Mouse (Mus musculus): ENCODE results near the gene Sel1l.
"Not testable (repeated sequence)": the region's sequence is repeated elsewhere in the genome, so short reads cannot be mapped to it uniquely, and the experiment has no call there.

The Sel1l gene

DNA sequence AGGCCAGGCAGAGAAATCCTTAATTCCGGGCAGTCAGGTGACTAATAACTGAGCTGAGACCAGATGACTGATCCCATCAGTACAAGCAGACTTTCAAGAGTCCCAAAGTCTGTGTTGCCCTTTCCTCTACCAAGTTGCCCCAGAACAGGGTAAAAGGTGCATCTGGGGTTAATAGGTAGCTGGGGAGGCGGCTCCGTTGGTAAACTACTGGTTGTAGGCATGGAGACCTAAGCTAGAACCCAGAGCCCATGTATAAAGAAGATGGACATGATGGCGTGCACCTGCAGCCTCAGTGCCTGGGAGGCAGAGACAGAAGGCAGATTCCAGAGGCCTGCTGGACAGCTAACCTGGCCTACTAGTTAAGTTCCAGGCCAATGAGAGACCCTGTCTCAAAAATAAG, 30.2 kb downstream of the Sel1l start:
- no peak for DNase-seq (ENCODE audit: low spot score in 2 of 2)

DNA sequence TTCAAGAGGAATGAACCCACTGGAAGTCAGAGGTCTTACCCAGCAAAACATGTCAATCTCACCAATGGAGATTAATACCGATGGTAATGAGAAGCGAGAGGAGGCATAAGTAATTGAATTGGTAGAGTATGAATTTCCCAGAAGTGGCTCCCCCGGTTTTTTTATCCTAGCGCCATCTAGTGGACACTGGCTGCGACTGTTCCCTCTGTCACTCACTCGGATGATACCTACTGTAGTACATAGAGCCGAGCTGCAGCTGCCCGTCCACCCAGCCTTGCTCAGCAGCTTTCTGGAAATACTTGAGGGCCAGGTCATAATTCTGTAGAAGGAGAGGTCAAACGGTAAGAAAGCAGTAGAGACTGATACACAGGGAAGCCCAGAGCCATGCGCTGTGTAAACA, 33.0 kb downstream of the Sel1l start:
- DNase-seq (ENCODE audit: low spot score in 2 of 2): peak; percentile 53 to 58

GRCm38 (mm10) chr12:91815552-91815951, 33.4 kb downstream of the Sel1l start:
- DNase-seq (ENCODE audit: low spot score in 2 of 2): no peak

DNA sequence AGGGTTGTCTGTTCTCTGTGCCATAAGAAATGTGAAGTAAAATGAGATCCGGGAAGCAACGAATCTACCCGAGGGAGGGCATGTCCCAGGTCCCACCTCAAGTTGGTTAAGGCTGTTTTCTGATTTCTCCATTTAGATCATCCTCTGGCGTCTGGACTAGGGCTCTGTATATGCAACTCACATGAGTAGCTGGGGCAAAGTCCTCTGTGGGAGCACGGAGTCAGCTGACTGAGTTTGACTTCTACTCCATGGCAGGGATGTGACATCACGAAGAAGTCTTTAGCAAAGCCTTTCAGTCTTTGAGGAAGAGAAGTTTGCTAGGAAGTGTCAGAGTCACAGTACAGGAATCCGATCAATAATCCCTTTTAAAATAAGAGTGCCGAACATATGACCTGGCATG, 40.0 kb downstream of the Sel1l start:
- DNase-seq (ENCODE audit: low spot score in 2 of 2): no peak

- DNase-seq (ENCODE audit: low spot score in 2 of 2): no peak
Observed at GRCm38 (mm10) chr12:91807761-91808160, 41.2 kb downstream of the Sel1l start.

DNA sequence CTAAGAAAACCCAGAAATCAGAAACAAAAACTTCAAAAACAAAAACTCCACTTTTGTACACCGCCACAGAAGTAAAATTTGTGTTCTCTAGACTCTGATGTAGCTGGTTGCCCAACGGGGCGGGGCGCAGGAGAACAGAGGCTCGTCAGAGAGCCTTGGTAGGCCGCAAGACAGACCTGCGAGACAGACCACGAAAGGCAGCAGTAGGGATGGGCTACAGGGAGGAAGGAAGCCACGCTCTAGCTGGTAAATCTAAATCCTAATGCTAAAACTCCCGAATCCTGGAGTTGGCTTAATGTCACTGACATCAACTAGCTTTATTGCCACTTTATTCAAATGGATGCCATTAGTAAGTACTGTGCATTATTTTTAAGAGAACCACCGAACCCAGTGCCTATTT, 41.9 kb downstream of the Sel1l start:
- no peak for DNase-seq (ENCODE audit: low spot score in 2 of 2)

- DNase-seq (ENCODE audit: low spot score in 2 of 2): no peak
Observed at GRCm38 (mm10) chr12:91804262-91804661, 44.7 kb downstream of the Sel1l start.

DNA sequence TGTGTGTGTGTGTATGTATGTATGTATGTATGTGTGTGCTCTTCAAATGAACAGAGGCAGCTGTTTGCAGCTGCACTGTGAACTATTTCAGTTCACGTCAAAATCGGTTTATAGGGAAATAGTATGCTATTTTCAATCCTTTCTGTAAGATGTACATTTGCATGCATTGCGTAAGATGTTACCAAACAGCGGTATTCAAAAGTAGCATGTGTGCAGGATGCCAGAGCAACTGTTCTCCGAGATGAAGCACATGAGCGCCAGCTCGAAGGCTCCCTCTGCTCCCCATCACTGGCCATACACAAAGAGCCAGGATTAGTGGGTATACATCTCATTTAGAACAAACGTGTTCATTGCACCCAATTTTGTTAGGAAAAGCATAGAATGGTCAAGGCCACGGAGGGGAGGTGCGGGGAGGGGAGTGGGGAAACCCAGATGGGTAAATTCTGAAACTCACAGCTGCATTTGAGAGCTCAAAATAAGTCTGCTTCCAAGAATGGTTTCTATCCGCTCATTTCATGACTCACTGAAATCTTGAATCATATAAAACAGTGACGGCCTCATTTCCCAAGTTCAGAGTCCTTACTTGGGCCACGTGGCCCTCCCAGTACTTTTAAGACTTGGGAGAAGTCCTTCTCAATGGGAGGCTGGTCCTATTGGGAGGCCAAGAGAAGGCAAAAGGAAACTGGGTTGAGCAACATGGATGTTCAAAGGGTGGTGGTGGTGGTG, 45.6 kb downstream of the Sel1l start:
- peak; percentile 45 to 65 for DNase-seq (ENCODE audit: low spot score in 2 of 2)

DNA sequence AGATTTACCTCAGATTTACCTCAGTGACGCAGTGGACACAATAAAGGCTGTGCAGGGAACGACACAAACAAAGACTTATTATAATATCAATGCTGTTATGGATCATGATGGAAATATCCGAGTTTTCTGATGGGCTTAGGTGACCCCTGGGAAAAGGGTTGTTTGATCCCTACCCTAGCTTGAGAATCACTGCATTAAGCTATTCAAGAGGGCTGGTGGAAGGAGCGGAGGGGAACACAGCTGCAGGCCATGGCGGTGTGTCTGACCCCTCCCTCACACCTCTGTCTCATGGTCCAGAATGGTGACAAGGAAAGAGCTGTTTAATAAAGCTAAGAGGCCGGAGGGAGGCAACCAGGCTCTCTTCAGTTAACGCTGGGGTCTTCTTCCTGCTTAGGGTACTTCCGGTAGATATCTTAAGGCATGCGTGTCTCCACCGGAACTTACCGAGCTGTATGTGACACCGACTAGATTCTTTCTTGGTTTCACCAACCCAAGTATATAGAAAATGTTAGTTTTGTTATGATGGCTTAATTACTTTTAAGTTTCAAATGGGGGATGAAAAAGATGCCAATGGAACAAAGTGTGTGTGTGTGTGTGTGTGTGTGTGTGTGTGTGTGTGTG, 46.3 kb downstream of the Sel1l start:
- DNase-seq (ENCODE audit: low spot score in 2 of 2): no peak

DNA sequence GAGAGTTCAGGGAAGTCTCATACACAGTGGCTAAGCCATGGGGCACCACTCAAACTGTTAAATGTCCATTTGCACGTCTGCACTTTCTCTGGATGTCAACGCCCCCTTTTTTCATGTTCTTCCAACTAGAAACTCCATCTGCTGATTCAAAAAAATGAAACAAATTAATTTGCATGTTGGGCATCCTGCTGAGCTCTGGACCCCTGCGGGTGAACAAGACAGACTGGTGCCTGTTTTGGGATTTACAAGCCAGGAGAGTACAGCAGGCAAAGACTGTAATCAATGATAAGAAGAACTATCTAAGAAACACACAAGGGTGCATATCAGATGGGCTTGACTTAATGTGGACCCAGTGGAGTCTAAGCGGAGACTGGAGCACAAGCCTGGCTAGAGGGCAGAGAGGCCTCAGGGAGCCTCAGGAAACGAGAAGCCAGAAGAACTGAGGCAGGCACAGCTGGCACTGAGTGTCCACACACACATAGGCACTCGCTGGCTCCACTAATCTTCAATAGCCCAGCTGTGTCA, 48.0 kb downstream of the Sel1l start:
- no peak for DNase-seq (ENCODE audit: low spot score in 2 of 2)

GRCm38 (mm10) chr12:91799821-91800335, 49.1 kb downstream of the Sel1l start:
- DNase-seq (ENCODE audit: low spot score in 2 of 2): no peak

DNA sequence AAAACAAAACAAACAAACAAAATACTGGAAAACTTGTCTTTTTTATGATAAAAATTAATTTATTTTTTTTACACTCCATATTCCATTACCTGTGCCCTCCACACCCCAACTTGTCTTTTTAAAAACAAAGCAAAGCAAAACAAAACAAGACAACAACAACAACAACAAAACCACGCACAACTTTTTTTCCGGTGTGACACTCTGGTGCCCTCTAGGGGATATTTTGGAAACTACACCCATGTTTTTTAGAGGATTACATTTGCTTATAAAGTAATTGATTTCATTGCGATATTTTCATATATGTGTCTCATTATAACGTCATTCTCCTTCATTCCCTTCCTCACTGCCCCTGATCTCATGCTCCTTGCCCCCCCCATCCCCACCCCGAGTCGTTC, 49.6 kb downstream of the Sel1l start:
- DNase-seq (ENCODE audit: low spot score in 2 of 2): no peak

DNA sequence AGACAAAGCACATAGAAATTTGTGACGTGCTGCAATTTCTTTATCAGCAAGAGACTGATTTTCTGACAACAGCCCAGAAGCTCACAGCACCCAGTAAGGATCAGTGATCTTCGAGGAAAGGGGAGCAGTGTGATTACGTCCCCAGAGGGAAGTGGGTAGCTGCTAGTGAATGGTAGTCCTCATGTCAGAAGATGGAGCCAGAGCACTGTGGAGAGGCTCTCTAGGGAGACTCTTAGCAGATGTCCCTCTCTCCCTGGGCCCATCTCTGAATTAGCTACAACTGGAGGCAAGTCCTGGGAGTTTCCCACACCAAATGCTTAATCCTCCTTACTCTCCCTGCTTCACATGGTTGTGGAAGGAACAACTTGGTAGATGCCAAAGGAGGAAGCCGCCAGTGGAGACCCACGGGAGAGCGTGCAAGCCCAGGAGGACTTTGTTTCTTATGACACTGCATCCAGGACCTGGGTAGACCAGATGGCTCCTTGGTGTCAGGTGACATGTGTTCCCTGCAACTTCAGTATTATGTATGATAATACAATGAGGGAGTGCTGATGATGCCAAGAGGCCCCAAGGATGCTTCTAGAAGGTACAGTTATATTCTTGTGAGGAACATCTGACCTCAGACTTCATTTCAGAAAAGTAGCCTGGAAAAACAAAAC, 50.1 kb downstream of the Sel1l start:
- DNase-seq (ENCODE audit: low spot score in 2 of 2): no peak

DNA sequence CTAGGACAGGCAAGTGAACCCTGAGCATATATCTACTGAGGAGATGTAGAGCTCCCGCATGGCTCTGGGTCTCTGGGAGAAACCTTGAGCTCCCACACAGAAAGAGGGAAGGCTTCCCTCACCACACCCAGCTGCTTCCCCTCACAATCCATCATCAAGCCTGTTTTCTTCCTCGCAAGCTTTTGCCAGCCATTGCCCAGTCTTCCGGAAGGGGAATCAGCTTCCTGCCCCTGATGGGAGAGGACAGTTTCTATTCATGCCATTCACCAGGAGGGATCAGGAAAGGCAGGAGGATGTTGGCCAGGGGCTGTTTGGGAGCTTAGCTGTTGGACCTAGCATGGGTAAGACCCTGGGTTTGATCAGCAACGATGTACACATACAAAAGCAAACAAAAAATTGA, 52.2 kb downstream of the Sel1l start:
- DNase-seq (ENCODE audit: low spot score in 2 of 2): no peak

DNA sequence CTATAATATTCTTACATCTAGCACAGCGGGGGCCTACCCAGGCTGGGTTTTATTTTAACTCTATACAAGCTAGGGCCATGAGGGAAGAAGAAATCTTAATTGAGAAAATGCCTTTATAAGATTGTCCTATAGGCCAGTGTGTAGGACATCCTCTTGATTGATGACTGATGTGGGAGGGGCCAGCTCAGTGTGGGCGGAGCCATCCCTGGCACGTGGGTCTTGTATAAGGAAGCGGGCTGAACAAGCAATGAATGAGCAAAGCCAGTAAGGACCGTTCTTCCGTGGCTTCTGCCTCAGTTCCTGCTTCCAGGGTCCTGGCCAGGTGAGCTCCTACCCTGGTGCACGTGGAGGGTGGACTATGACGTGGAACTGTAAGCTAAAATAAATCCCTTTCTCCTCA, 55.7 kb downstream of the Sel1l start:
- DNase-seq (ENCODE audit: low spot score in 2 of 2): no peak

- DNase-seq (ENCODE audit: low spot score in 2 of 2): no peak
Observed at GRCm38 (mm10) chr12:91791822-91792221, 57.1 kb downstream of the Sel1l start.

DNA sequence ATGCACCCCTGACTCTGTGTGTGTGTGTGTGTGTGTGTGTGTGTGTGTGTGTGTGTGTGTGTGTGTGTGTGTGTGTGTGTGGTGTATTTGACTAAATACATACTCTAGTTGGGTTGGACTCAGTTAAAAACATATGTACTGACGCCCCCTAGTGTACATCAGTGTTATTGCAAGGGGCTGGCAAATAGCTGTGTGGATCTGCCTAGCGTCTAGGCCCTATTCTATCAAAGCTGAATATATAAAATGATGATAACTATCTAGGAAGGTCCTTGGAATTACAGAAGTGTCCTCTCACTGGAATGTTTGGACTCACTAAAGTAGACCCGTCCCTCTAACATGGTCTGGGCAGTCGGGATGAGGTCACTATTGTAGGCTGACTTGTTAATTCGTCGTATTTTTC, 59.2 kb downstream of the Sel1l start:
- DNase-seq (ENCODE audit: low spot score in 2 of 2): peak; percentile 42 to 82

DNA sequence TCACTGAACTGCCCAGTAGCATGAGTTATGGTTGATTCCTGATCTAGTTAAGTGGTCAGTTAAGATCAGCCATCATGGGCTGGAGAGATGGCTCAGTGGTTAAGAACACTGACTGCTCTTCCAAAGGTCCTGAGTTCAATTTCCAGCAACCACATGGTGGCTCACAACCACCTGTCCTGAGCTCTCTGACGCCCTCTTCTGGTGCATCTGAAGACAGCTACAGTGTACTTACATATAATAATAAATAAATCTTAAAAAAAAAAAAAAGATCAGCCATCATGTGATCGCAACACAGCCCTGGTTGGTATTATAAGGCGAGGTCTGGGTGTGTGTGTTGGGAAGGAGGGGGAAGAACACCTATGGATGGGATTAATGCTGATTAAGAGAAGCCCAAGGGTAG, 60.5 kb downstream of the Sel1l start:
- not testable (repeated sequence) for DNase-seq (ENCODE audit: low spot score in 2 of 2)

DNA sequence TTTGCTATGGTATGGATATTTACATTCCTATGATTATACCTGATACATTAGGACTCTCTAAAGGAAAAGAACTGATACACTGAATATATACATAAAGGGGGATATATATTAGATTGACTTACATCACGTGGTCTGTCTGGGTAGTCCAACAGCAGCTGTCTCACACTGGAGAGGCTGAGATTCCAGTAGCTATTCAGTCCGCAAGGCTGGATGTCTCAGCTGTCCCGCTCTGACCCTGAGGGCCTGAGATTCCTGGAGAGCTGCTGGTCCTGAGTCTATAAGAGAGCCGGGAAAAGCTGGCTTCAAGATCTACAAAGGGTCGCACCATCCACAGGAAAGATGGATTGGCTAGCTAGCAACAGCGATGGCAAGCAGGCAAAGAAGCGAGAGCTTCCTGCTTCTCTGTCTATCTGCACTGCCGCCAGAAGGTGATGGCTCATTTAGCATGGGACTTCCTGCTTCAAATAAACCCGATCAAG, 61.0 kb downstream of the Sel1l start, which contains the start of gene Ston2:
TSS of gene Ston2 (minus strand) at position 429 of the 479 bp plus-strand sequence.
- no peak for DNase-seq (ENCODE audit: low spot score in 2 of 2)

- no peak for DNase-seq (ENCODE audit: low spot score in 2 of 2)
Observed at GRCm38 (mm10) chr12:91786355-91786754, 62.6 kb downstream of the Sel1l start.

- DNase-seq (ENCODE audit: low spot score in 2 of 2): no peak
Observed at GRCm38 (mm10) chr12:91781432-91781831, 67.5 kb downstream of the Sel1l start.

- no peak for DNase-seq (ENCODE audit: low spot score in 2 of 2)
Observed at GRCm38 (mm10) chr12:91780531-91780930, 68.4 kb downstream of the Sel1l start.

Data from frontal cortex, postnatal 36 days (tissue).